Mouse (Mus musculus): ENCODE measurements at regions not wholly inside any gene's neighbourhood (a gene's known extent, or its start where the extent isn't known, plus 50 kb on each side); places are given as distances from the start of the nearest gene placed in this dataset.
A peak's percentile ranks its signal among the peaks of the same experiment; 100 is the strongest.

DNA sequence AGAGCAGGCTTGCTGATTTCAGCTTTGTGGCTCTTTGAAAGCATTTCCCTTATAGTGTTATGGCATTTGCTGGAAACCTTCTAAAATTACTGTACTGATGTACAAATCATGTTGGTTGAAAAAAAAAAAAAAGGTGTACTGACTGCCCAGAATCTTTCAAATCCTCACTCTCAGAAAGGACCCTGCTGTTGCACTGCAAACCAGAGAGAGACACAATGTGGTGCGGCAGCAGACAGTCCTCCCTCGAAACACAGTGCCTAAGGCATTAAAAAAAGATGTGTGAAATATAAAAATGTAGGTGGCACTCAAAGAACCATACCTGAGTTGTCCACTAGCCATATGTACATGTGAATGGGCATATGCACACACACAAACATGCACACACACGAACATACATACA is 128.3 kb downstream of the Actr3 start:
- DNase-seq (ENCODE audit: low spot score), result no peak

DNA sequence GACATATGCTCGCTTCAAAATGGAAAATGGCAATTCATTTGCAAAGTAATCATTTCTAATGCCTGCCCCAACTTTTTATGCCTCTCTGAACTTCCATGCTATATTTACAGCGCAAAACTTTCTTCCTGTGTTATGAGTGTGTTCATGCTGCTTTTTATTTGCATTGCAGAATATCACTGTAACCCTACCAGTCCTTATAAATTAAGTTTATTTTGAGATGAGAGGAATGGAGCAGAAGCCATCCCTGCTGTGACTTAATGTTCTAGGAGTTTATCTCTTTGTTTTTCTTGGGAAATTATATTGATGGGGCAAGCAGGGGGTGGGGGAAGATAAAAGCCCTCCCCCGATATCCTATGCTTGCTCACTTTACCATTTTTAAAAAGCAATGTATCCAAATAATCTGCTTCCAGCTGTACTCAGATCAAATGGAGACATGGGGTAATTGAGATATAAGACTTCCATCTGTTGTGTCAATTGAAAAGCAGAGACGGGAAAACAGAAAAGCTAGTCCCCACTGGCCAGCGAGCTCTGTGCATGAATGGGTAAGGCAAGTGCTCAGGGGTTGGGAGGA is 136.9 kb downstream of the Actr3 start:
- DNase-seq (ENCODE audit: low spot score), result no peak

DNA sequence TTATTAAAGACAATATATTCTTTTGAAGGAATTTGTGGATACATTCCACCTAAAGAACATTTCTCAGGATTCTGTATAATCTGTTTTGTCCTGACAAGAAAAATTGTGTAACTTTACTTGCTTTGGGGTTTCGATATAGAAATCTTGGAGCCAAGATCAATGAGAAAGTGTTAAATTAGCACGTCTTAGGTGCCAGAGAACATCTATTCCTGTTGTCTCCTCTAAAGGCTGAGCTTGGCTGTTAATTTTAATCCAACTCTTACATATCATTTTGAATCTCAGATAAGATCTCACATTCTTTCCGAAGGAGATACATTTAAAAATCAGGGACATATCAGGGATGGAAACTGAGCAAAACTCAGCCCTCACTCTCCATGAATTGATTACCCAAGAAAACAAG is 139.9 kb downstream of the Actr3 start:
- DNase-seq (ENCODE audit: low spot score), result no peak

- no peak for DNase-seq (ENCODE audit: low spot score)
These were observed 145.1 kb downstream of the Actr3 start for GRCm38 (mm10) chr1:125290320-125291021.

DNA sequence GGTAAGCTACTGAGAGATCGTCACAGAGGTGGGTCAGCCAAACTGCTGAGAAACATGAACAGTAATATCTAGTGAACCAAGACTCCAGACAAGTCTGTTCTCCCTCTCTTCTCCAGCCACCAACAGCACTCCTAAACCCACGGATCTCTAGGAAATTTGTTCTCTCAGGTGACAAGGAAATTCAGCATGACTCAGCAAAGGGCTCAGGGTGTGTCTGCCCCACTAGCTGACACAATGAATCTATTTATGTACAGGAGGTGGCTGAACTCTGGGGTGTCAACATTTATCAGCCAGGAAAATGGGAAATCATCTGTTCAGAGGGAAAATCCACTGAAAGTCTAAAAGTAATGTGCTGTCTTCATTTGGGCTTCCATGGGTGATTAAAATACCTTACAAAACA is 149.2 kb downstream of the Actr3 start:
- DNase-seq (ENCODE audit: low spot score), result no peak

DNA sequence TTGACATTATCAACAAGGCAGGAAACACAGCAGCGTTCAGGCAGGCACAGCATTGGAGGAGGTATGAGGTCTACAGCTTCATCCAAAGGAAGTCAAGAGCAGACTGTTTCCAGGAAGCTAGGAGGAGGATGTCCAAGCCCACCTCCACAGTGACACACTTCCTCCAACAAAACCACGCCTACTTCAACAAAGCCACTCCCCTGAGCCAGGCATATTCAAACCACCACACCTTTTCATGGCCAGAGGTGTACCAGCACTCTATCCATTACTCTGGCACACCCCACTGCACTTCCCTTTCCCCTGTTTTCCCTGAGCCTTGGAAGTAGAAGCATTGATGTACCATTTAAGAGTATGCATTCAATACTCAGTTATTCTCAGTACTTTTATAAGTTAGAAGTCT is 150.8 kb downstream of the Actr3 start:
- DNase-seq (ENCODE audit: low spot score), result no peak

- no peak for DNase-seq (ENCODE audit: low spot score)
These were observed 161.8 kb downstream of the Actr3 start for GRCm38 (mm10) chr1:125273752-125274151.

DNA sequence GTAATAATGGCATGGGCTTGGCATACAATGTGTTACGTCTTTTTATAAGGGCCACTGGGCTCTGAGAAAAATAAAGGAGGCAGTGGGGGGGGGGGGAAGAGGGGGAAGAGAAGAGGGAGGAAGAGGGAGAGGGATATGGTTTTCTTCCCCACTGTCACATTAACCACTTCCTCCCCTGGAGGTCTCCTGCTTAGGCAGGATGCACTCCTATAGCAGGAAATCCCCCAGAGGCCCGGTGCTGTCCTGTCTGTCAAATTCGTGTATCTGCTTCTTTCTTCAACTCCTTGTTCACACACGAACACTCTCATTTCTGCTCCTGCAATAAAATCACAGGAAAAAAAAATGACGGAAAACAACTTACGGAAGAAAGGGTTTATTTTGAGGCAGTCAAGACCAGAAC is 171.8 kb downstream of the Actr3 start:
- no peak for DNase-seq (ENCODE audit: low spot score)

DNA sequence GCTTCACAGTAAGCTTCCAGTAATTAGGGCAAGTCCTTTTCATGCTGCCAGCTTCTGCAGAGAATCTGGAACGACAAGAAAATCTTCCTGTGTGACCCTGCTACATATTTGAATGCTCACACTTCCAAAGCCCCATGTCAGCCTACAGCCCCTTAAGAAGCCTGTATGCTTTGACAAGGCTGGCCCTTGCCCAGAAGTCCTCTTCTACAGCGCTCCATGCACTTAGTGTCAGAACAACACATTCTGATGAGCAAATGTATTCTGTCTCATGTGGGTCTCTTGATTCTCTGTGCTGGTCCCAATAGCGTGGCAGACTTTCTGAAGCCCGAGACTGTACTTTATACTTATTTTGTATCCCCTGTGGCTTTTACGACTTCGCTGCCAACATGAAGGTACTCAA is 172.5 kb downstream of the Actr3 start:
- DNase-seq (ENCODE audit: low spot score), result no peak

DNA sequence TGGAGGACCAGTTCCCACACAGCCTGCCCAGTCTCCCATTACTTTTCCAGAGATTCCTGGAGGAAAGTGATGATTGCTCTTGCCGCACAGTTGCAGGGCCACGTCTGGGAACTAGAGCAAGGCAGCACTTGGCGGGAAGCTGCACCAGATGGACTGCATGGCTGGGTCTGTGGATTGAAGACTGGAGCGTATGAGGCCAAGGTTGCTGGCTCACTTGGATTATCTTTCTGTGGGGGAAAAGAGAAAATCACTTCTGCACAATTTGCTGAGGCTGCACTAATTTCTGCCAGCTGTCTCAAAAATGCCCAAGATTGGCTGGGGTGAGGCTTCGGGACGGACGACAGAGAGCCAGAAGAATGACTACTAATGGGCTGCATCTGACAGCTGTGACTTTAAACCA is 193.2 kb downstream of the Actr3 start:
- DNase-seq (ENCODE audit: low spot score), result no peak

- no peak for DNase-seq (ENCODE audit: low spot score)
These were observed 193.8 kb downstream of the Actr3 start for GRCm38 (mm10) chr1:125241717-125242116.

DNA sequence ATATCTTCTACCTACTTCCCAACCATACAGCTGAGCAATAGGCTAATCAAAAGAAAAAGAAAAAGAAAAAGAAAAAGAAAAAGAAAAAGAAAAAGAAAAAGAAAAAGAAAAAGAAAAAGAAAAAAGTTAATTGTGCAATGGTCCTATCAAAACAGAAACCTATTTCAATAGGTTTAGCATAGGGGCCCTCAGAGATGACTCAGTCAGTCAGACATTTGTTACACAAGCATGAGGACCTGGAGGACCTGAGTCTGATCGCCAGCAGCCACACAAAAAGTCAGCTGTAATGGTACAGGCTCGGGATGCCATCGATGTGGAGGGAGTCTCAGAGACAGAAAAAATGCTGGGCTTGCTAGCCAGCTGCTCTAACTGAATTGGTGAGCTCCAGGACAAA is 197.9 kb downstream of the Actr3 start:
- DNase-seq (ENCODE audit: low spot score), result no peak

- peak; percentile 55 for DNase-seq (ENCODE audit: low spot score)
These were observed 198.5 kb downstream of the Actr3 start for GRCm38 (mm10) chr1:125236948-125237594.

GRCm38 (mm10) chr1:125234747-125235146 is 200.8 kb downstream of the Actr3 start:
- no peak for DNase-seq (ENCODE audit: low spot score)

DNA sequence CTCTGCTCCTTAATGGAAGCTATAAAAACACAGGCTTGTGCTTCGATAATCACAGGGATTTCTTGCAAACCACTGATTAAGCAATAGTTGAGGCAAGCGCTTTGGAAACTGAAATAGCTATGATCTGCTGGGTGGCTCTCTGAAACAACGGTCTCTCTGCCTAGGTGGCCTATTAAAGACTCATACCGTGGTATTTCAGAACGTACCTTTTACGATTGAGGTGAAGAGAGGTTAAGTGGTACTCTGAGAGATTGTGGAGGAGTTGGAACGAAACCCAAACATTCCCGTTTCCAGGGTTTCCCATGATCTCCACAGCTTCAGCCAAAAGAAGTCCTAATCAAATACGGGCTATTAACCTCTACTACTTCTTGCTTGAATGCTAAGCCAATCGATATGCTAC is 212.2 kb downstream of the Actr3 start:
- DNase-seq (ENCODE audit: low spot score), result no peak

GRCm38 (mm10) chr1:125216192-125216591 is 219.3 kb downstream of the Actr3 start:
- no peak for DNase-seq (ENCODE audit: low spot score)

DNA sequence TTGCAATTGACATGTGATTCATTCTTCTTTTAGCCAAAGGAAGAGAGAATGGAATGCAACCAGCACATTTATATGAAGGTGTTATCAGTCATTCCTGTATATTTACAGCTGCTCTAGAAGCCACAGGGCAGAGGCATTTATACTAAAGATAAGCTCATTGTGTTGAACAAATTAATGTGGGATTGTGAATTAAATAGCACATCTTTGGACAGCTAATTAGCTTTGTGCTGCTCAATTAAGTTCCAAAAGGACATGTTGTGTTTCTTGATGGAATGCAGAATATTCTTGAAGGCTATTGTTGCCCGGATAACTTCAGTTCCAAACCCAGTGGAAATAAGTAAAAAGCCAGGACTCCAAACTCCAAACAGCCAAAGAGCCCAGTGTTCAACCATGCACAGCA is 248.4 kb downstream of the Actr3 start:
- no peak for DNase-seq (ENCODE audit: low spot score)

GRCm38 (mm10) chr1:125176124-125176937 is 259.2 kb downstream of the Actr3 start:
- no peak for DNase-seq (ENCODE audit: low spot score)

DNA sequence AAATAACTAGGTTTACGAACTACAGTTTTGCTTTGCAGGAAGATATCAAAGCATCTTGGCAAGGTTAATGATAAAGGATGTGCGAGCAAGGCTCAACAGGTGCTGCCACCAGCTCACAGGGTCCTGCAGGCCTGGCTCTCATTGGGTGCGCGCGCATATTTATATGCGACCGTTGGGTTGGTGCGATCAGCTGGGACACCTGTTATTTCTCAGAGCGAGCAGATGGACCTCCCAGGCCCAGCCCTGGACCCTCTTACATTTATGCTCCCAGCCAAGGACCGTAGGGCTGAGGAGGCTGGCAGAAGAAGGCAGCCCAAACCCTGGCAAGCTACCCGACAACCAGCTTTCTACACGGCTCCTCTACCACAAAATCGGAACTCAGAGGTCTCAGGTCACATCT is 260.8 kb downstream of the Actr3 start:
- DNase-seq (ENCODE audit: low spot score), result no peak

- no peak for DNase-seq (ENCODE audit: low spot score)
These were observed 263.1 kb downstream of the Actr3 start for GRCm38 (mm10) chr1:125172474-125172873.

- DNase-seq (ENCODE audit: low spot score), result no peak
These were observed 270.3 kb downstream of the Actr3 start for GRCm38 (mm10) chr1:125165226-125165625.

DNA sequence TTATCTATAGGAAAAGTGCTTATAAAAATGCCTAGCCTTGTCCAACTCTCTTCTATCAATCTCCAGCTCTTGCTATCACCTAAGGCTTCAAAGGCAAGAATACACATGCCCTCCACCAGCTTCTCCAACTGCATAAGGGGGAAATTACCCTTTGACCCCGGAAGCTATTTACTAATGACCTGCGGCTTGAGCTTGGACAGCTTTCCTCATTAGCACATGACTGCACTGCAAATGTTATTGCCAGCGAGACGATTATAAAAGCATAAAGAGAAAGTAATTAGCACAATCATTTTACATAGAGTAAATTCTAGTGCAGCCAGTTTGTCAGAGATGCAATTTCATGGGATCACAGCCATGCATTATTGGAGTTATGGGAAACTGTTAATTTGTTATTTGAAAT is 277.0 kb downstream of the Actr3 start:
- no peak for DNase-seq (ENCODE audit: low spot score)

GRCm38 (mm10) chr1:125156093-125156492 is 279.4 kb downstream of the Actr3 start:
- DNase-seq (ENCODE audit: low spot score), result no peak
